Mouse (Mus musculus) small intestine, adult 2 months (tissue): ENCODE measurements at regions not wholly inside any gene's neighbourhood (a gene's known extent, or its start where the extent isn't known, plus 50 kb on each side); places are given as distances from the start of the nearest gene placed in this dataset.

ENCODE experiments used
- CTCF ChIP-seq: fragments of 200-500 bp; IDR thresholded peaks from 2 replicates; pipeline ENCODE4 v1.5.1; 2012; ENCODE audit warnings: low read depth, mild to moderate bottlenecking, control low read depth, inconsistent platforms, low read length, moderate library complexity, mixed read lengths; ENCODE audit not compliant: insufficient replicate concordance, insufficient read length; ENCODE audit errors: extremely low read depth
- POLR2A ChIP-seq: fragments of 200-500 bp; IDR thresholded peaks from 2 replicates; pipeline ENCODE4 v1.6.1; 2012; ENCODE audit warnings: low read depth, mild to moderate bottlenecking, control low read depth, inconsistent platforms, low read length, moderate library complexity

DNA sequence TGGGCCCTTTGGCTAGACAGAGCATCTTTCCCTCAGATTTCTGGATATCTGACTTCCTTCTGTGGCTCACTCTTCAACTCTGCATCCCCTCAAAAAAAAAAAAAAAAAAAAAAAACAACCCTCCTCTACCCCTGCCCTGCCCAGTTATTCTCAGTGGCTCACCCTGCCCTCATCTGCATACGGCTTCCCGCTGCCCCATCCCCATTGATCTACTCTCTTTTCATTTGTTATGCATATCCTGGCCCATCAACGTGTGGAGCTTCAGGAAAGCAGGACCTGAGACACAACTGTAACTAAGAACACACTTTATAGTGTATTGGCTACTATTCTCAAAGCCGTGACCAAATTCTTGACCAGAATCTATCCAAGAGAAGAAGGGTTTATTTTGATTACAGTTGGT is 161.5 kb downstream of the Unc5cl start:
- TF ChIP-seq POLR2A (no peak), CTCF (no peak)
